Mouse (Mus musculus) lung, postnatal 0 days (tissue): ENCODE measurements around the gene Rnf149. TPM values are rescaled to one million over a fixed set of nuclear protein-coding genes. Genes with fewer than 3 reads are reported as not detected.

Experiments
- ATAC-seq: fragments of 200-750 bp; cut with Nextera tagmentation; 2 replicates; pipeline ENCODE4 v1.8.0; 2017; ENCODE audit warnings: moderate library complexity
- DNase-seq: peaks from one replicate; pipeline ENCODE4 v3.0.0-alpha.2; 2016; ENCODE audit warnings: low spot score
- H3K27ac ChIP-seq: fragments of 300-500 bp; sonication (generic); 2 replicates; pipeline ENCODE4 v1.5.1; 2014; ENCODE audit warnings: antibody characterized with exemption, mild to moderate bottlenecking, low read length, mixed read lengths
- H3K27me3 ChIP-seq: fragments of 300-500 bp; sonication (generic); replicated peaks from 2 replicates; pipeline ENCODE4 v1.6.1; 2014; ENCODE audit warnings: low read length, mixed read lengths; ENCODE audit not compliant: insufficient read depth
- H3K36me3 ChIP-seq: fragments of 300-500 bp; sonication (generic); 2 replicates; pipeline ENCODE4 v1.6.1; 2014; ENCODE audit warnings: low read length, mixed read lengths; ENCODE audit not compliant: insufficient read depth
- H3K4me1 ChIP-seq: fragments of 300-500 bp; sonication (generic); 2 replicates; pipeline ENCODE4 v1.6.1; 2014; ENCODE audit warnings: antibody characterized with exemption, low read depth, low read length, mixed read lengths; ENCODE audit not compliant: insufficient read depth
- H3K4me2 ChIP-seq: fragments of 300-500 bp; sonication (generic); replicated peaks from 2 replicates; pipeline ENCODE4 v1.6.1; 2014; ENCODE audit warnings: low read depth, mild to moderate bottlenecking, low read length, moderate library complexity, mixed read lengths
- H3K4me3 ChIP-seq: fragments of 300-500 bp; sonication (generic); 2 replicates; pipeline ENCODE4 v1.5.1; 2014; ENCODE audit warnings: low read depth, low read length
- H3K9ac ChIP-seq: fragments of 300-500 bp; sonication (generic); replicated peaks from 2 replicates; pipeline ENCODE4 v1.6.1; 2014; ENCODE audit warnings: low read depth, mild to moderate bottlenecking
- H3K9me3 ChIP-seq: fragments of 300-500 bp; sonication (generic); 2 replicates; pipeline ENCODE4 v1.6.1; 2016; ENCODE audit warnings: low read length, mixed read lengths
- CTCF ChIP-seq: IDR thresholded peaks from 2 replicates; pipeline ENCODE4 v1.5.1; 2016; ENCODE audit warnings: antibody characterized with exemption, mild to moderate bottlenecking
- EP300 ChIP-seq: IDR thresholded peaks from 2 replicates; pipeline ENCODE4 v1.6.1; 2016; ENCODE audit warnings: antibody characterized with exemption, mild to moderate bottlenecking, control low read depth
- WGBS: fragments of 180-500 bp; shearing (Covaris S2); extraction: QIAGEN DNeasy Blood & Tissue Kit; methylation state at CpG from one replicate; pipeline ENCODE4 v1.1.7; 2014; 5-methylcytosine and 5-hydroxymethylcytosine counted together
- polyA plus RNA-seq: library from polyadenylated mRNA; unstranded; fragments of >200 nt; fragmentation: Nextera tagmentation; extraction: Ambion mirVana; gene quantifications from 2 replicates; pipeline ENCODE4 v1.2.1, GENCODE M21; 2015

The Rnf149 gene
- polyA plus RNA-seq: 25.1 and 31.0 TPM in 2 replicates

- Histone ChIP-seq H3K27me3 (no peaks in the 10 kb centered on the region), H3K4me1 (peaks cover 9% of the 10 kb centered on the region; the same call in 1 of the 2 replicates), H3K27ac (peak within 1 kb of the TSS; percentile 97), H3K4me2 (peak within 1 kb of the TSS; percentile 90), H3K9me3 (no peaks in the 10 kb centered on the region), H3K36me3 (no peaks in the 10 kb centered on the region), H3K9ac (peak within 1 kb of the TSS; percentile 88), H3K4me3 (peak within 1 kb of the TSS; percentile 90)
- TF ChIP-seq EP300 (peak; percentile 33; the same call in 1 of the 2 replicates), CTCF (no peak)
- ATAC-seq (peak; percentile 97), DNase-seq (peak; percentile 98)
- WGBS: 4% methylated on average over 49 of the region's 49 CpGs
These were observed at the start of gene Rnf149 for GRCm38 (mm10) chr1:39577253-39577705. Rnf149 (minus strand) TSS chr1:39577405.

- peak; percentile 10 for DNase-seq
- TF ChIP-seq CTCF (no peak), EP300 (no peak)
- Histone ChIP-seq H3K27ac (no peak overlapping the region), H3K27me3 (no peaks in the 10 kb centered on the region), H3K4me2 (no peak overlapping the region), H3K4me3 (no peak overlapping the region), H3K9me3 (no peaks in the 10 kb centered on the region), H3K36me3 (no peaks in the 10 kb centered on the region), H3K4me1 (no peaks in the 10 kb centered on the region), H3K9ac (no peak overlapping the region)
- 32% methylated on average over 3 of the region's 3 CpGs for WGBS
- ATAC-seq: no peak
These were observed 48.3 kb upstream of the Rnf149 start for GRCm38 (mm10) chr1:39625491-39625890.

GRCm38 (mm10) chr1:39623729-39624128 is 46.5 kb upstream of the Rnf149 start:
- DNase-seq (no peak), ATAC-seq (no peak)
- 33% methylated on average over 1 of the region's 1 CpGs for WGBS
- no peaks in the 10 kb centered on the region for H3K9me3 ChIP-seq
- H3K36me3 ChIP-seq: no peaks in the 10 kb centered on the region
- H3K27me3 ChIP-seq: no peaks in the 10 kb centered on the region
- no peak overlapping the region for H3K9ac ChIP-seq
- no peaks in the 10 kb centered on the region for H3K4me1 ChIP-seq
- no peak for TF ChIP-seq EP300
- H3K4me3 ChIP-seq: no peak overlapping the region
- no peak overlapping the region for H3K27ac ChIP-seq
- H3K4me2 ChIP-seq: no peak overlapping the region

- DNase-seq (no peak), ATAC-seq (no peak)
- TF ChIP-seq EP300 (no peak), CTCF (no peak)
- 92% methylated on average over 5 of the region's 5 CpGs for WGBS
- H3K27me3 ChIP-seq: no peaks in the 10 kb centered on the region
- H3K9me3 ChIP-seq: no peaks in the 10 kb centered on the region
- no peak overlapping the region for H3K27ac ChIP-seq
- no peak overlapping the region for H3K4me3 ChIP-seq
- no peaks in the 10 kb centered on the region for H3K4me1 ChIP-seq
- H3K9ac ChIP-seq: no peak overlapping the region
- H3K36me3 ChIP-seq: no peaks in the 10 kb centered on the region
- no peak overlapping the region for H3K4me2 ChIP-seq
These were observed 45.9 kb upstream of the Rnf149 start for GRCm38 (mm10) chr1:39623106-39623505.

GRCm38 (mm10) chr1:39618524-39618923 is 41.3 kb upstream of the Rnf149 start:
- DNase-seq: no peak

GRCm38 (mm10) chr1:39615526-39615925 is 38.3 kb upstream of the Rnf149 start:
- TF ChIP-seq EP300 (no peak), CTCF (no peak)
- no peak for ATAC-seq
- 72% methylated on average over 6 of the region's 6 CpGs for WGBS

More at GRCm38 (mm10) chr1:39618524-39618923, 41.3 kb upstream of the Rnf149 start:
- H3K9me3 ChIP-seq: no peaks in the 10 kb centered on the region
- H3K4me3 ChIP-seq: no peak overlapping the region
- no peak overlapping the region for H3K4me2 ChIP-seq
- ATAC-seq: no peak
- H3K27ac ChIP-seq: no peak overlapping the region
- no peaks in the 10 kb centered on the region for H3K27me3 ChIP-seq
- no peak for TF ChIP-seq CTCF
- TF ChIP-seq EP300: no peak
- H3K9ac ChIP-seq: no peak overlapping the region
- 46% methylated on average over 8 of the region's 8 CpGs for WGBS
- no peaks in the 10 kb centered on the region for H3K36me3 ChIP-seq
- H3K4me1 ChIP-seq: no peaks in the 10 kb centered on the region

More at GRCm38 (mm10) chr1:39615526-39615925, 38.3 kb upstream of the Rnf149 start:
- Histone ChIP-seq H3K4me3 (no peak overlapping the region), H3K9ac (no peak overlapping the region), H3K4me1 (no peaks in the 10 kb centered on the region), H3K9me3 (no peaks in the 10 kb centered on the region), H3K4me2 (no peak overlapping the region), H3K36me3 (no peaks in the 10 kb centered on the region), H3K27me3 (no peaks in the 10 kb centered on the region), H3K27ac (no peak overlapping the region)
- DNase-seq: no peak
